Mouse (Mus musculus) liver, embryonic 14.5 days (tissue): Measurements from ENCODE around the gene 4933434E20Rik.

Experiments
- CTCF ChIP-seq: IDR thresholded peaks from 2 replicates; pipeline ENCODE4 v1.5.1; 2016; ENCODE audit warnings: antibody characterized with exemption, low read depth, control low read depth
- EP300 ChIP-seq: IDR thresholded peaks from 2 replicates; pipeline ENCODE4 v1.6.1; 2016; ENCODE audit warnings: antibody characterized with exemption, low read depth

GRCm38 (mm10) chr3:90016626-90017025 is 34.8 kb upstream of the 4933434E20Rik start:
- no peak for TF ChIP-seq CTCF
- no peak for TF ChIP-seq EP300
